Mouse (Mus musculus): Measurements from ENCODE around the gene Hipk3. TPM values are rescaled to one million over a fixed set of nuclear protein-coding genes. Genes with fewer than 3 reads are reported as not detected.
A peak's percentile ranks its signal among the peaks of the same experiment; 100 is the strongest.

Gene Hipk3
- polyA plus RNA-seq, 1 experiment, result 37.9 TPM

GRCm38 (mm10) chr2:104409851-104410821, 84.1 kb downstream of the Hipk3 start:
- Histone ChIP-seq H3K27ac (ENCODE audit: insufficient read depth, low read length) (peak overlapping the region; percentile 20), H3K4me1 (ENCODE audit: control insufficient read depth, insufficient read depth, low read length) (peaks cover 15% of the 10 kb centered on the region), H3K4me3 (ENCODE audit: insufficient read depth, low read length) (peak overlapping the region; percentile 73)
- TF ChIP-seq POLR2A (IDR thresholded peaks at IDR 0.05; ENCODE audit: extremely low read depth, insufficient read depth, low read length), result no peak
- TF ChIP-seq CTCF (IDR thresholded peaks at IDR 0.05; ENCODE audit: extremely low read depth, insufficient read depth, low read length), result no peak

GRCm38 (mm10) chr2:104408351-104408750, 85.9 kb downstream of the Hipk3 start:
- Histone ChIP-seq H3K27ac (ENCODE audit: insufficient read depth, low read length) (no peak overlapping the region), H3K4me1 (ENCODE audit: control insufficient read depth, insufficient read depth, low read length) (peaks cover 11% of the 10 kb centered on the region), H3K4me3 (ENCODE audit: insufficient read depth, low read length) (peak overlapping the region; percentile 73)
- TF ChIP-seq CTCF (IDR thresholded peaks at IDR 0.05; ENCODE audit: extremely low read depth, insufficient read depth, low read length) (no peak), POLR2A (IDR thresholded peaks at IDR 0.05; ENCODE audit: extremely low read depth, insufficient read depth, low read length) (no peak)

- peak overlapping the region; percentile 73 for H3K4me3 ChIP-seq (ENCODE audit: insufficient read depth, low read length)
- H3K27ac ChIP-seq (ENCODE audit: insufficient read depth, low read length), result no peak overlapping the region
- TF ChIP-seq POLR2A (IDR thresholded peaks at IDR 0.05; ENCODE audit: extremely low read depth, insufficient read depth, low read length) (no peak), CTCF (IDR thresholded peaks at IDR 0.05; ENCODE audit: extremely low read depth, insufficient read depth, low read length) (no peak)
- peaks cover 9% of the 10 kb centered on the region for H3K4me1 ChIP-seq (ENCODE audit: control insufficient read depth, insufficient read depth, low read length)
Observed at GRCm38 (mm10) chr2:104407913-104408312, 86.3 kb downstream of the Hipk3 start.

- H3K27ac ChIP-seq (ENCODE audit: insufficient read depth, low read length), result no peak overlapping the region
- TF ChIP-seq CTCF (IDR thresholded peaks at IDR 0.05; ENCODE audit: extremely low read depth, insufficient read depth, low read length) (no peak), POLR2A (IDR thresholded peaks at IDR 0.05; ENCODE audit: extremely low read depth, insufficient read depth, low read length) (no peak)
Observed at GRCm38 (mm10) chr2:104404036-104404435, 90.2 kb downstream of the Hipk3 start.

GRCm38 (mm10) chr2:104398651-104399290, 95.5 kb downstream of the Hipk3 start:
- no peak overlapping the region for H3K27ac ChIP-seq (ENCODE audit: insufficient read depth, low read length)
- H3K4me3 ChIP-seq (ENCODE audit: insufficient read depth, low read length), result no peak overlapping the region
- TF ChIP-seq CTCF (IDR thresholded peaks at IDR 0.05; ENCODE audit: extremely low read depth, insufficient read depth, low read length), result no peak
- no peak for TF ChIP-seq POLR2A (IDR thresholded peaks at IDR 0.05; ENCODE audit: extremely low read depth, insufficient read depth, low read length)
- peaks cover 4% of the 10 kb centered on the region for H3K4me1 ChIP-seq (ENCODE audit: control insufficient read depth, insufficient read depth, low read length)

More at GRCm38 (mm10) chr2:104404036-104404435, 90.2 kb downstream of the Hipk3 start:
- peaks cover 9% of the 10 kb centered on the region for H3K4me1 ChIP-seq (ENCODE audit: control insufficient read depth, insufficient read depth, low read length)
- no peak overlapping the region for H3K4me3 ChIP-seq (ENCODE audit: insufficient read depth, low read length)

- Histone ChIP-seq H3K4me3 (ENCODE audit: insufficient read depth, low read length) (no peak overlapping the region), H3K27ac (ENCODE audit: insufficient read depth, low read length) (no peak overlapping the region), H3K4me1 (ENCODE audit: control insufficient read depth, insufficient read depth, low read length) (peaks cover 6% of the 10 kb centered on the region)
- no peak for TF ChIP-seq POLR2A (IDR thresholded peaks at IDR 0.05; ENCODE audit: extremely low read depth, insufficient read depth, low read length)
- TF ChIP-seq CTCF (IDR thresholded peaks at IDR 0.05; ENCODE audit: extremely low read depth, insufficient read depth, low read length), result no peak
Observed at GRCm38 (mm10) chr2:104395961-104396360, 98.3 kb downstream of the Hipk3 start.

GRCm38 (mm10) chr2:104394769-104395168, 99.5 kb downstream of the Hipk3 start:
- TF ChIP-seq CTCF (IDR thresholded peaks at IDR 0.05; ENCODE audit: extremely low read depth, insufficient read depth, low read length), result no peak
- TF ChIP-seq POLR2A (IDR thresholded peaks at IDR 0.05; ENCODE audit: extremely low read depth, insufficient read depth, low read length), result no peak
- no peak overlapping the region for H3K4me3 ChIP-seq (ENCODE audit: insufficient read depth, low read length)
- no peak overlapping the region for H3K27ac ChIP-seq (ENCODE audit: insufficient read depth, low read length)
- H3K4me1 ChIP-seq (ENCODE audit: control insufficient read depth, insufficient read depth, low read length), result peaks cover 9% of the 10 kb centered on the region

- Histone ChIP-seq H3K4me3 (ENCODE audit: insufficient read depth, low read length) (no peak overlapping the region), H3K4me1 (ENCODE audit: control insufficient read depth, insufficient read depth, low read length) (peaks cover 9% of the 10 kb centered on the region), H3K27ac (ENCODE audit: insufficient read depth, low read length) (no peak overlapping the region)
- TF ChIP-seq POLR2A (IDR thresholded peaks at IDR 0.05; ENCODE audit: extremely low read depth, insufficient read depth, low read length) (no peak), CTCF (IDR thresholded peaks at IDR 0.05; ENCODE audit: extremely low read depth, insufficient read depth, low read length) (no peak)
Observed at GRCm38 (mm10) chr2:104392700-104393312, 101.4 kb downstream of the Hipk3 start.

- Histone ChIP-seq H3K4me3 (ENCODE audit: insufficient read depth, low read length) (no peak overlapping the region), H3K4me1 (ENCODE audit: control insufficient read depth, insufficient read depth, low read length) (peaks cover 9% of the 10 kb centered on the region), H3K27ac (ENCODE audit: insufficient read depth, low read length) (no peak overlapping the region)
- TF ChIP-seq POLR2A (IDR thresholded peaks at IDR 0.05; ENCODE audit: extremely low read depth, insufficient read depth, low read length) (no peak), CTCF (IDR thresholded peaks at IDR 0.05; ENCODE audit: extremely low read depth, insufficient read depth, low read length) (no peak)
Observed at GRCm38 (mm10) chr2:104389231-104389630, 105.0 kb downstream of the Hipk3 start.

Data from cortical plate, adult 2 months (tissue).